Mouse (Mus musculus): Measurements from ENCODE around the gene Prnp. TPM values are rescaled to one million over a fixed set of nuclear protein-coding genes. Genes with fewer than 3 reads are reported as not detected.

Gene Prnp
- total and polyA plus RNA-seq, 2 experiments from 2014 or later: 203 to 234 TPM

GRCm38 (mm10) chr2:131961671-131962070 is 51.9 kb downstream of the Prnp start:
- no peak overlapping the region for H3K27ac ChIP-seq
- no peak overlapping the region for H3K4me3 ChIP-seq (ENCODE audit: low read length)
- no peak overlapping the region for H3K4me2 ChIP-seq (ENCODE audit: low read depth, low read length)
- H3K9ac ChIP-seq (replicated peaks; ENCODE audit: low read length): no peak overlapping the region
- no peak for TF ChIP-seq CTCF (IDR thresholded peaks at IDR 0.05; ENCODE audit: low read depth)
- H3K27me3 ChIP-seq (ENCODE audit: insufficient read depth, low read length): no peaks in the 10 kb centered on the region
- whole genome bisulfite sequencing: 80% methylated on average over 2 of the region's 2 CpGs
- no peak for ATAC-seq
- H3K4me1 ChIP-seq (ENCODE audit: insufficient read depth, low read length): no peaks in the 10 kb centered on the region
- H3K36me3 ChIP-seq (ENCODE audit: insufficient read depth, low read length): no peaks in the 10 kb centered on the region
- no peak for DNase-seq (ENCODE audit: low spot score)
- H3K9me3 ChIP-seq (ENCODE audit: low read length): no peaks in the 10 kb centered on the region

DNA sequence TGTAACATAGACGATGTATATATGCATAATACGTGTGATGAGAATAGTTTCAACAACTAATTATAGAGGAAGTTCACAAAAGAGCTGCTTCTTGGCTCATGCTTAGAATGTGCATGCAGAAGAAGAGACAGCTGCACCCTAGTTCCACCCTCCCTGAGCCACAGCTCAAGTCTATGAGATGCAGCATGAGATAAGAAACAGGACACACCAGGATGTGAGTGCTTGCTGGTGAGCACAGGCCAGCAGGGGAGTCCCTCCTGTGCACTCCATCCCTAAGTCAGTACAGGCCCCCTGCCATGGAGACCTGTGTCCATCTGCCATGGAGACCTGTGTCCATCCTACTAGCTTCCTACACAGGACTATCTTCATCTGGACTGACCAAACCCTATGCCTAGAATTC is 60.9 kb downstream of the Prnp start:
- ATAC-seq (no peak), DNase-seq (ENCODE audit: low spot score) (no peak)
- Histone ChIP-seq H3K27me3 (ENCODE audit: insufficient read depth, low read length) (no peaks in the 10 kb centered on the region), H3K4me3 (ENCODE audit: low read length) (no peak overlapping the region), H3K4me1 (ENCODE audit: insufficient read depth, low read length) (no peaks in the 10 kb centered on the region), H3K27ac (no peak overlapping the region), H3K36me3 (ENCODE audit: insufficient read depth, low read length) (no peaks in the 10 kb centered on the region), H3K4me2 (ENCODE audit: low read depth, low read length) (no peak overlapping the region), H3K9ac (replicated peaks; ENCODE audit: low read length) (no peak overlapping the region), H3K9me3 (ENCODE audit: low read length) (no peaks in the 10 kb centered on the region)
- TF ChIP-seq CTCF (IDR thresholded peaks at IDR 0.05; ENCODE audit: low read depth): no peak
- WGBS: 84% methylated on average over 2 of the region's 2 CpGs

DNA sequence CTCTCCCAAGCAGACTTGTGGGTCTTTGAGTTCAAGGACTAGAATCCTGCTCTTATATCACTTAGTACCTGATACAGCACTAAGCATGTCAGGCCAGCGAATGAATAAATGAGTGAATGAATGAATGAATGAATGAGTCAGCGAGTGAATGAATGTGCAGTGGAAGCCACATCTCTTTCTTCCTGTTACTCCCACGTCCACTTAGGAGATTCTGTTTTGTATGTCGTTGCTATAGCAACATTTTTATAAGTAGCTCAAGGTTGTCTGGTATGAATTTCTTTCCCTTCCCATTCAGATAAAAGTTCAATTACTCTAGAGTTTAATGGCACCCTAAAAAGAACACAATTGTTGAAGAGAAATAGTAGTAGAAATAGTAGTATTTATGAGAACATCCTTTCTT is 61.4 kb downstream of the Prnp start:
- Histone ChIP-seq H3K9ac (replicated peaks; ENCODE audit: low read length) (no peak overlapping the region), H3K27ac (no peak overlapping the region), H3K27me3 (ENCODE audit: insufficient read depth, low read length) (no peaks in the 10 kb centered on the region), H3K4me1 (ENCODE audit: insufficient read depth, low read length) (no peaks in the 10 kb centered on the region), H3K4me2 (ENCODE audit: low read depth, low read length) (no peak overlapping the region), H3K36me3 (ENCODE audit: insufficient read depth, low read length) (no peaks in the 10 kb centered on the region), H3K9me3 (ENCODE audit: low read length) (no peaks in the 10 kb centered on the region), H3K4me3 (ENCODE audit: low read length) (no peak overlapping the region)
- no peak for TF ChIP-seq CTCF (IDR thresholded peaks at IDR 0.05; ENCODE audit: low read depth)
- DNase-seq (ENCODE audit: low spot score) (no peak), ATAC-seq (no peak)
- 72% methylated on average over 4 of the region's 4 CpGs for WGBS

DNA sequence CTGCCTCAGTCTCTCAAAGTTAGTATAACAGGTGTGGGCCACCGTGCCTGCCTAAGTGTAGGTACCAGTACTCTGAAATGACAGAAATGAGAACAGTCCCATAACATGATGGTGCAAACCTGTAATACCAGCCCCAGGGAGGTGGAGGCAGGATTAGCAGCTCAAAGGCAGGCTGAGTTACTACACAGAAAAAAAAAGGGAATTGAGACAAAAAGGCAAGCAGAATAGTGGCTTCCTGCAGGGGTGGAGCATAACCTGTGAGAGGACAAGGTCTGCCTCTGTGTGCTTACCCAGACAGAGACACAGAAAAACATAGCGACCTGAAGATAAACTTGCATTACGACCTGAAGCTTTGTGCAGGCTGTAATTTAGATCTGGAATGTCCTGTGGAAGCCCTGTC is 66.9 kb downstream of the Prnp start:
- Histone ChIP-seq H3K27me3 (ENCODE audit: insufficient read depth, low read length) (no peaks in the 10 kb centered on the region), H3K27ac (no peak overlapping the region), H3K4me3 (ENCODE audit: low read length) (no peak overlapping the region), H3K4me1 (ENCODE audit: insufficient read depth, low read length) (no peaks in the 10 kb centered on the region), H3K4me2 (ENCODE audit: low read depth, low read length) (no peak overlapping the region), H3K36me3 (ENCODE audit: insufficient read depth, low read length) (no peaks in the 10 kb centered on the region), H3K9ac (replicated peaks; ENCODE audit: low read length) (no peak overlapping the region), H3K9me3 (ENCODE audit: low read length) (0 out of 2 replicates have a peak, but pooled peaks cover 3% of the 10 kb centered on the region)
- ATAC-seq (no peak), DNase-seq (ENCODE audit: low spot score) (no peak)
- WGBS: 79% methylated on average over 3 of the region's 3 CpGs
- TF ChIP-seq CTCF (IDR thresholded peaks at IDR 0.05; ENCODE audit: low read depth): no peak

GRCm38 (mm10) chr2:131980866-131981265 is 71.1 kb downstream of the Prnp start:
- 38% methylated on average over 9 of the region's 9 CpGs for WGBS
- Histone ChIP-seq H3K9ac (replicated peaks; ENCODE audit: low read length) (no peak overlapping the region), H3K4me2 (ENCODE audit: low read depth, low read length) (no peak overlapping the region), H3K27me3 (ENCODE audit: insufficient read depth, low read length) (no peaks in the 10 kb centered on the region), H3K4me3 (ENCODE audit: low read length) (no peak overlapping the region), H3K27ac (no peak overlapping the region), H3K36me3 (ENCODE audit: insufficient read depth, low read length) (no peaks in the 10 kb centered on the region), H3K9me3 (ENCODE audit: low read length) (0 out of 2 replicates have a peak, but pooled peaks cover 3% of the 10 kb centered on the region), H3K4me1 (ENCODE audit: insufficient read depth, low read length) (no peaks in the 10 kb centered on the region)
- DNase-seq (ENCODE audit: low spot score) (no peak), ATAC-seq (no peak)
- TF ChIP-seq CTCF (IDR thresholded peaks at IDR 0.05; ENCODE audit: low read depth): no peak

DNA sequence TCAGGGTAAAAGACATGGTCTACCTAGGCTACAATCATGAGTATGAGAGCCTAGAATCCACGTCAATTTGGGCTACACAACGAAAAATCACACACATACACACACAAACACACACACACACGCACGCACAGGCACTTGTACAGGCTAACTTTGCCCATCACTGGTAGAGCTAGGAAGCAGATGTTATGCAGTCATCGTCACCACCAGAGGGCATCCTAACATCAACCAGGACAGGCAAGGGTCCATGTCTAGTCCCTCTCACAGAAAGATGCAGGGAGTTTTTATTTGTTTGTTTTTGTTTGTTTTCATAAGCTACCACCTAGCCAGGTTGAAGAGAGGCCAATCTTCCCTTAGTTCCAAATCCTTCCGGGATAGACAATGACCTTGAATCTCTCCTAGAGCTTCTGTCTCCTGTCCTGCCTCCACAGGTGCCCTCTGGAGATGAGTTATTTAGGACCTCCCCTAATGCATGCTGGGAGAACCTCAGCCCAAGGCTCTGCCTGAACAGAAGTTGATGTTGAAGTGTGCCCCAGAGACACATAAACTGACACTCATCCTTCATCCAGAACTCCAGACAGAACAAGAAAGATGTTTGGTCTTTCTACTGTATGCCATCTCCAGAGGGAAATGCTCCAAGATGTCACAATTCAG is 72.9 kb downstream of the Prnp start:
- Histone ChIP-seq H3K9me3 (ENCODE audit: low read length) (0 out of 2 replicates have a peak, but pooled peaks cover 3% of the 10 kb centered on the region), H3K4me1 (ENCODE audit: insufficient read depth, low read length) (no peaks in the 10 kb centered on the region), H3K27ac (no peak overlapping the region), H3K36me3 (ENCODE audit: insufficient read depth, low read length) (no peaks in the 10 kb centered on the region), H3K27me3 (ENCODE audit: insufficient read depth, low read length) (no peaks in the 10 kb centered on the region), H3K9ac (replicated peaks; ENCODE audit: low read length) (no peak overlapping the region), H3K4me2 (ENCODE audit: low read depth, low read length) (no peak overlapping the region), H3K4me3 (ENCODE audit: low read length) (no peak overlapping the region)
- WGBS: 17% methylated on average over 6 of the region's 6 CpGs
- peak; percentile 99 for TF ChIP-seq CTCF (IDR thresholded peaks at IDR 0.05; ENCODE audit: low read depth)
- DNase-seq (ENCODE audit: low spot score): peak; percentile 89
- ATAC-seq: peak; percentile 88

DNA sequence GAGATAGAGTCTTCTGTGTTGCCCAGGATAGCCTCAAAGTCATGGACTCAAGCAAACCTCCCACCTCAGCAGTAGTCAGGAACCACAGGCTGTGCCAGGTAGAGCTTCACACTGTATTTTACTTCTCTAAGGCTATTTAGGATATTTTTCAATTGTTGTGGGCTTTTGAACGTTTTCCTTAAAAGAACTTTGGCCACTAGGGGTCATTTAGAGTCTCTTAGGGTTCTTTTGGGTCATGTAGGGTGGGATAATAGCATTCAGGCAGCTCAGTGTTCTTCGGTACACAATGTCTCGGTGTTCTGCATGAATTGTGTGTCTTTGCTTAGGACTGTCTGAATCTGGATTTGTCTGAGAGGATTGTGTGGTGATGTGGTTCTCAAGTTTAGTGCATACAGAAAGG is 78.2 kb downstream of the Prnp start:
- no peaks in the 10 kb centered on the region for H3K4me1 ChIP-seq (ENCODE audit: insufficient read depth, low read length)
- no peaks in the 10 kb centered on the region for H3K27me3 ChIP-seq (ENCODE audit: insufficient read depth, low read length)
- no peak overlapping the region for H3K4me3 ChIP-seq (ENCODE audit: low read length)
- WGBS: 44% methylated on average over 3 of the region's 3 CpGs
- DNase-seq (ENCODE audit: low spot score) (no peak), ATAC-seq (no peak)
- H3K36me3 ChIP-seq (ENCODE audit: insufficient read depth, low read length): no peaks in the 10 kb centered on the region
- no peak overlapping the region for H3K27ac ChIP-seq
- peak; percentile 41 for TF ChIP-seq CTCF (IDR thresholded peaks at IDR 0.05; ENCODE audit: low read depth)
- H3K9ac ChIP-seq (replicated peaks; ENCODE audit: low read length): no peak overlapping the region
- no peak overlapping the region for H3K4me2 ChIP-seq (ENCODE audit: low read depth, low read length)
- H3K9me3 ChIP-seq (ENCODE audit: low read length): no peaks in the 10 kb centered on the region

Other genes with a start within 250 kb of the Prnp start
- not detected in 2 replicates for gene Erv3, start 50.2 kb upstream of the Prnp start, total RNA-seq (2014; rRNA removed)
- 0.04 TPM in 1 of 2 replicates, not detected in the other for gene Erv3, start 50.2 kb upstream of the Prnp start, polyA plus RNA-seq (2015; fragmentation: Nextera tagmentation; extraction: Ambion mirVana)
- not detected in 2 replicates for gene Prn, start within 50 bp of the Prnp start, total RNA-seq (2014; rRNA removed)
- 0.25 and 0.26 TPM in 2 replicates for gene Prn, start within 50 bp of the Prnp start, polyA plus RNA-seq (2015; fragmentation: Nextera tagmentation; extraction: Ambion mirVana)
- gene Prnd, start 40.9 kb downstream of the Prnp start, total RNA-seq (2014; rRNA removed): 4.4 and 5.6 TPM in 2 replicates
- gene Prnd, start 40.9 kb downstream of the Prnp start, polyA plus RNA-seq (2015; fragmentation: Nextera tagmentation; extraction: Ambion mirVana): 6.4 and 7.2 TPM in 2 replicates
- gene Rassf2, start 120.3 kb downstream of the Prnp start, total RNA-seq (2014; rRNA removed): 39.1 and 39.8 TPM in 2 replicates
- 18.7 and 19.0 TPM in 2 replicates for gene Rassf2, start 120.3 kb downstream of the Prnp start, polyA plus RNA-seq (2015; fragmentation: Nextera tagmentation; extraction: Ambion mirVana)
- gene Slc23a2, start 235.2 kb downstream of the Prnp start, total RNA-seq (2014; rRNA removed): 62.6 and 83.1 TPM in 2 replicates
- 43.0 and 49.4 TPM in 2 replicates for gene Slc23a2, start 235.2 kb downstream of the Prnp start, polyA plus RNA-seq (2015; fragmentation: Nextera tagmentation; extraction: Ambion mirVana)